Mouse (Mus musculus) CH12.LX (cell line): ENCODE data around the gene Rtcb. TPM values are rescaled to one million over a fixed set of nuclear protein-coding genes. Genes with fewer than 3 reads are reported as not detected.
A peak's percentile ranks its signal among the peaks of the same experiment; 100 is the strongest.

Experiments used
- DNase-seq: peaks from one replicate; pipeline ENCODE4 v3.0.0-alpha.2; 2013; ENCODE audit errors: extremely low read depth
- H3K27ac ChIP-seq: 2 replicates; pipeline ENCODE4 v1.5.1; 2012; ENCODE audit warnings: low read depth, mild to moderate bottlenecking, control low read depth, moderate library complexity; ENCODE audit not compliant: insufficient read depth
- H3K27me3 ChIP-seq: replicated peaks from 2 replicates; pipeline ENCODE3; 2012; ENCODE audit warnings: inconsistent platforms
- H3K36me3 ChIP-seq, 2 experiments: replicated peaks in 1 of 2; 2 replicates each; pipeline versions ENCODE3 to v1.6.1; 2012; ENCODE audit warnings: inconsistent platforms in 1 of 2, low read length in 1 of 2, mild to moderate bottlenecking in 1 of 2, mixed read lengths in 1 of 2, moderate library complexity in 1 of 2; ENCODE audit not compliant: control insufficient read depth in 1 of 2, insufficient read depth in 1 of 2
- H3K4me1 ChIP-seq, 2 experiments: 2 replicates each; pipeline ENCODE4 v1.6.1; 2012; ENCODE audit warnings: inconsistent platforms in 1 of 2, moderate library complexity in 1 of 2; ENCODE audit not compliant: insufficient read depth in 2 of 2, control insufficient read depth in 1 of 2
- H3K4me2 ChIP-seq: 2 replicates; pipeline ENCODE4 v1.6.1; 2012; ENCODE audit warnings: low read depth, mild to moderate bottlenecking, control low read depth; ENCODE audit not compliant: poor library complexity, insufficient read depth, severe bottlenecking
- H3K4me3 ChIP-seq, 3 experiments: fragments of 150-350 bp in 1 of 3; sonication (generic) in 1 of 3; replicated peaks in 1 of 3; 2 replicates each; pipeline versions ENCODE3 to v1.5.1; 2011 to 2012; ENCODE audit warnings: low read depth in 2 of 3, low read length in 2 of 3, mild to moderate bottlenecking in 2 of 3, moderate library complexity in 2 of 3, control low read depth in 1 of 3, improper control_type of control experiment in 1 of 3, inconsistent platforms in 1 of 3, mixed read lengths in 1 of 3; ENCODE audit not compliant: poor library complexity in 1 of 3
- H3K79me2 ChIP-seq: replicated peaks from 2 replicates; pipeline ENCODE4 v1.6.1; 2012; ENCODE audit warnings: mild to moderate bottlenecking, moderate library complexity; ENCODE audit not compliant: control insufficient read depth, poor library complexity, insufficient read depth, severe bottlenecking; ENCODE audit errors: extremely low read depth
- H3K9ac ChIP-seq: 2 replicates; pipeline ENCODE4 v1.6.1; 2012; ENCODE audit warnings: low read depth, mild to moderate bottlenecking, control low read depth, moderate library complexity; ENCODE audit not compliant: insufficient read depth
- H3K9me3 ChIP-seq: replicated peaks from 2 replicates; pipeline ENCODE3; 2012; ENCODE audit warnings: low read length, inconsistent platforms, mixed read lengths
- BHLHE40 ChIP-seq: IDR thresholded peaks from 2 replicates; pipeline ENCODE4 v1.6.1; 2011; ENCODE audit warnings: mild to moderate bottlenecking, low read depth, low read length, improper control_type of control experiment
- CHD2 ChIP-seq: IDR thresholded peaks from 2 replicates; pipeline ENCODE4 v1.6.1; 2011; ENCODE audit warnings: low read length, improper control_type of control experiment
- CTCF ChIP-seq, 2 experiments: IDR thresholded peaks in 1 of 2; conservative IDR thresholded peaks in 1 of 2; 2 replicates each; pipeline ENCODE4 v1.5.1; 2011 to 2012; ENCODE audit warnings: low read depth in 2 of 2, low read length in 2 of 2, improper control_type of control experiment in 1 of 2, inconsistent platforms in 1 of 2, mild to moderate bottlenecking in 1 of 2, moderate library complexity in 1 of 2
- E2F4 ChIP-seq: IDR thresholded peaks from 2 replicates; pipeline ENCODE4 v1.6.1; 2011; ENCODE audit warnings: low read depth, low read length, improper control_type of control experiment; ENCODE audit not compliant: insufficient replicate concordance
- ELF1 ChIP-seq: IDR thresholded peaks from 2 replicates; pipeline ENCODE4 v1.6.1; 2014; ENCODE audit warnings: low read depth, mild to moderate bottlenecking, inconsistent platforms, low read length, improper control_type of control experiment
- EP300 ChIP-seq: IDR thresholded peaks from 2 replicates; pipeline ENCODE4 v1.6.1; 2011; ENCODE audit warnings: low read length, improper control_type of control experiment
- ETS1 ChIP-seq: conservative IDR thresholded peaks from 2 replicates; pipeline ENCODE4 v1.6.1; 2012; ENCODE audit warnings: low read depth, mild to moderate bottlenecking, inconsistent platforms, low read length, improper control_type of control experiment, moderate library complexity
- GABPA ChIP-seq: IDR thresholded peaks from 2 replicates; pipeline ENCODE4 v1.6.1; 2012; ENCODE audit warnings: low read depth, low read length, improper control_type of control experiment, inconsistent platforms; ENCODE audit not compliant: insufficient replicate concordance
- HCFC1 ChIP-seq: IDR thresholded peaks from 2 replicates; pipeline ENCODE4 v1.6.1; 2012; ENCODE audit warnings: low read depth, mild to moderate bottlenecking, inconsistent platforms, low read length, improper control_type of control experiment
- IRF4 ChIP-seq: IDR thresholded peaks from 2 replicates; pipeline ENCODE4 v1.6.1; 2014; ENCODE audit warnings: low read depth, mild to moderate bottlenecking, inconsistent platforms, low read length, improper control_type of control experiment
- JUN ChIP-seq: IDR thresholded peaks from 2 replicates; pipeline ENCODE4 v1.6.1; 2011; ENCODE audit warnings: low read depth, mild to moderate bottlenecking, low read length, improper control_type of control experiment, moderate library complexity; ENCODE audit not compliant: insufficient read depth
- JUND ChIP-seq: conservative IDR thresholded peaks from 2 replicates; pipeline ENCODE4 v1.6.1; 2011; ENCODE audit warnings: low read depth, low read length, improper control_type of control experiment
- KAT2A ChIP-seq: IDR thresholded peaks from 2 replicates; pipeline ENCODE4 v1.6.1; 2012; ENCODE audit warnings: low read length, improper control_type of control experiment, inconsistent platforms; ENCODE audit not compliant: insufficient replicate concordance
- MAFK ChIP-seq: IDR thresholded peaks from 2 replicates; pipeline ENCODE4 v1.6.1; 2011; ENCODE audit warnings: low read length, improper control_type of control experiment; ENCODE audit not compliant: insufficient replicate concordance
- MAZ ChIP-seq: IDR thresholded peaks from 2 replicates; pipeline ENCODE4 v1.6.1; 2012; ENCODE audit warnings: low read depth, mild to moderate bottlenecking, inconsistent platforms, low read length, improper control_type of control experiment, moderate library complexity
- MEF2A ChIP-seq: IDR thresholded peaks from 2 replicates; pipeline ENCODE4 v1.6.1; 2014; ENCODE audit warnings: low read depth, mild to moderate bottlenecking, inconsistent platforms, low read length, improper control_type of control experiment, borderline replicate concordance
- MXI1 ChIP-seq: IDR thresholded peaks from 2 replicates; pipeline ENCODE4 v1.6.1; 2011; ENCODE audit warnings: mild to moderate bottlenecking, low read depth, low read length, improper control_type of control experiment
- MYC ChIP-seq: IDR thresholded peaks from 2 replicates; pipeline ENCODE4 v1.6.1; 2011; ENCODE audit warnings: low read depth, mild to moderate bottlenecking, improper control_type of control experiment, low read length
- NELFE ChIP-seq: IDR thresholded peaks from 2 replicates; pipeline ENCODE4 v1.6.1; 2011; ENCODE audit warnings: low read depth, low read length, improper control_type of control experiment
- NRF1 ChIP-seq: IDR thresholded peaks from 2 replicates; pipeline ENCODE4 v1.6.1; 2014; ENCODE audit warnings: low read depth, mild to moderate bottlenecking, inconsistent platforms, low read length, improper control_type of control experiment, moderate library complexity
- POLR2A ChIP-seq: IDR thresholded peaks from 2 replicates; pipeline ENCODE4 v1.6.1; 2011; ENCODE audit warnings: low read depth, mild to moderate bottlenecking, improper control_type of control experiment, low read length
- RAD21 ChIP-seq: IDR thresholded peaks from 2 replicates; pipeline ENCODE4 v1.6.1; 2011; ENCODE audit warnings: low read depth, mild to moderate bottlenecking, low read length, improper control_type of control experiment, moderate library complexity
- RCOR1 ChIP-seq: conservative IDR thresholded peaks from 2 replicates; pipeline ENCODE4 v1.6.1; 2012; ENCODE audit warnings: low read depth, mild to moderate bottlenecking, inconsistent platforms, low read length, improper control_type of control experiment
- SIN3A ChIP-seq: IDR thresholded peaks from 2 replicates; pipeline ENCODE4 v1.6.1; 2012; ENCODE audit warnings: low read length, improper control_type of control experiment, inconsistent platforms
- SMC3 ChIP-seq: IDR thresholded peaks from 2 replicates; pipeline ENCODE4 v1.6.1; 2011; ENCODE audit warnings: low read depth, low read length, improper control_type of control experiment
- TBP ChIP-seq: conservative IDR thresholded peaks from 2 replicates; pipeline ENCODE4 v1.6.1; 2011; ENCODE audit warnings: low read depth, low read length, improper control_type of control experiment
- TCF12 ChIP-seq: IDR thresholded peaks from 2 replicates; pipeline ENCODE4 v1.6.1; 2014; ENCODE audit warnings: low read depth, mild to moderate bottlenecking, inconsistent platforms, low read length, improper control_type of control experiment
- UBTF ChIP-seq: IDR thresholded peaks from 2 replicates; pipeline ENCODE4 v1.6.1; 2012; ENCODE audit warnings: low read depth, mild to moderate bottlenecking, inconsistent platforms, low read length, improper control_type of control experiment, moderate library complexity
- ZC3H11A ChIP-seq: IDR thresholded peaks from 2 replicates; pipeline ENCODE4 v1.6.1; 2012; ENCODE audit warnings: low read depth, mild to moderate bottlenecking, inconsistent platforms, low read length, improper control_type of control experiment
- ZNF384 ChIP-seq: IDR thresholded peaks from 2 replicates; pipeline ENCODE4 v1.6.1; 2012; ENCODE audit warnings: low read depth, low read length, improper control_type of control experiment, inconsistent platforms
- dilution Hi-C: fragments of 300-500 bp; cut with MboI; formaldehyde crosslinking; loops from 2 replicates; pipeline ENCODE4 v1.14.3; 2020; ENCODE audit warnings: low sequenced_read_pairs; ENCODE audit not compliant: extremely low pct_unique_long_range_greater_than_20kb, extremely low pct_ligation_motif_present
- in situ Hi-C: fragments of 300-500 bp; cut with MboI; formaldehyde crosslinking; loops from 3 replicates; pipeline ENCODE4 v1.14.3; 2019; ENCODE audit warnings: low sequenced_read_pairs, low pct_ligation_motif_present, low pct_unique_long_range_greater_than_20kb, mixed read lengths
- polyA plus RNA-seq: library from polyadenylated mRNA; unstranded; fragments of >175 nt; gene quantifications from 2 replicates; pipeline ENCODE4 v1.2.1, GENCODE M21; 2012; ENCODE audit warnings: low read depth; ENCODE audit not compliant: insufficient read length
- total RNA-seq, 2 experiments: library from RNA; depleted of rRNA; stranded (reverse); fragments of 300-350 nt in 1 of 2; fragments of >200 nt in 1 of 2; gene quantifications; 2 replicates each; pipeline ENCODE4 v1.2.3; 2012 to 2014

The Rtcb gene
- total and polyA plus RNA-seq, 3 experiments = 192 to 239 (median 225) TPM

DNA sequence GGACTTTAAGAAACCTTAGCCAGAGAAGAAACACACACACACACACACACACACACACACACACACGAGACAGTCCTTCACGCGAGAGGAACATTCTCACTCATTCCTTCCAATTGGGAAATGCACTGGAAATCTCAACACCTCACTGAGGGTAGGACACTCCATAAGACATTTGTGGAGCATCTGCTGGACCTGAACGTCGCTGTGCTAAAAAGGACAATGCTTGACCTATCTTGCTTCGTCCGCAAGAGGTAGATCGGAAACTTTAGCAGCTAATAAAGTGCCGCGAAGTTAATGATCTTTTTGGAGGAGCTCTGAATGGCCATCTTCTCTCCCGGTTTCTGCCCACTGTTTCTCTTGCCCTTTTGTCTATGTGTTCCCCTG, 28.4 kb downstream of the Rtcb start:
- Histone ChIP-seq H3K4me1 (peaks cover 8 to 25% of the 10 kb centered on the region in 2 experiments), H3K36me3 (no peaks in the 10 kb centered on the region), H3K27ac (no peak overlapping the region)
- in situ Hi-C loops = no loop called here
- TF ChIP-seq MEF2A (no peak), JUN (no peak)
- TF ChIP-seq, all 38 proteins: peak for 0
- H3K27me3 ChIP-seq = peaks cover 23% of the 10 kb centered on the region
- H3K4me2 ChIP-seq = peak overlapping the region; percentile 99
- dilution Hi-C loops = no loop called here
- no peak for DNase-seq
- H3K9me3 ChIP-seq = no peaks in the 10 kb centered on the region
- peak overlapping the region in 2 of 3 experiments; percentile 34 to 55 for H3K4me3 ChIP-seq
- no peaks in the 10 kb centered on the region for H3K79me2 ChIP-seq
- H3K9ac ChIP-seq = peak overlapping the region; percentile 69

DNA sequence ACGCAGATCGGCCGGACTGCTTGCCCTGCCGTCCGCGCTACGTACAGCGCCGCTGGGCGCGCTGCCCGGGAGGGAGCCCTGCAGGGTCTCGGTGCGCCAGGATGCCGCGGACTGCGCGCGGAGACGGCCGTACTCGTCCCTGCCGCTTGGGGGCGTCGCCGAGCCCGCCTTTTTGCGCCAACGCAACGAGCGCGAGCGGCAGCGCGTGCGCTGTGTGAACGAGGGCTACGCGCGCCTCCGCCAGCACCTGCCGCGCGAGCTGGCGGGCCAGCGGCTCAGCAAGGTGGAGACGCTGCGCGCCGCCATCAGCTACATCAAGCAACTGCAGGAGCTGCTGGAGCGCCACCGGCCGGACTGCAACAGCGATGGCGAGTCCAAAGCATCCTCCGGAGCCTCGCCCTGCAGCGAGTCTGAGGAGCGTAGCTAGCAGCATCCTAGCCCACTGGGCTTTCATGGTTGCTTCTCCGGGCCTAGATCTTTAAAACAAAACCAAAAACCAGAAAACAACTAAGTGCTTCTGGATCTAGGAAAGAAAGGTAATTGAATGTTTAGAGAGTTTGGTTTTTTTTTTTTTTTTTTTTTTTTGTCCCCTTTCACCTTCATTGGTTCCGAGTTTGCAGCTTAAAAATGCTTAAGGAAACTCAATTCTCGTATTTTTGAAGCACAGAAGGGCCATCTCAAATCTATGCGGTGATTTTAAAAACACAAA, 29.0 kb downstream of the Rtcb start:
- dilution Hi-C loops = no loop called here
- DNase-seq = peak; percentile 64
- Histone ChIP-seq H3K27ac (no peak overlapping the region), H3K36me3 (no peaks in the 10 kb centered on the region), H3K79me2 (no peaks in the 10 kb centered on the region), H3K27me3 (peaks cover 23% of the 10 kb centered on the region), H3K4me3 (peak overlapping the region; percentile 34 to 56 (median 36)), H3K9ac (peak overlapping the region; percentile 69; the same call in 1 of the 2 replicates), H3K9me3 (no peaks in the 10 kb centered on the region), H3K4me2 (peak overlapping the region; percentile 99), H3K4me1 (peaks cover 8 to 30% of the 10 kb centered on the region in 2 experiments)
- in situ Hi-C loops = no loop called here
- TF ChIP-seq NRF1 (peak; percentile 90), ZC3H11A (no peak), SMC3 (peak; percentile 31), JUN (no peak), EP300 (0 out of 2 replicates have a peak, but pooled peaks have one; percentile 20), CHD2 (no peak), POLR2A (peak; percentile 47; the same call in 1 of the 2 replicates), MEF2A (peak; percentile 41; the same call in 1 of the 2 replicates), E2F4 (peak; percentile 34; the same call in 1 of the 2 replicates), RAD21 (peak; percentile 27), TBP (no peak), IRF4 (0 out of 2 replicates have a peak, but pooled peaks have one; percentile 12), MXI1 (no peak; the same call in 1 of the 2 replicates), ELF1 (no peak), SIN3A (peak; percentile 45), CTCF (conservative IDR thresholded peaks at IDR 0.05 in 1 of 2, IDR thresholded peaks at IDR 0.05 in 1 of 2; ENCODE audit: low read depth in 2 of 2, low read length in 2 of 2) (peak in 1 of 2 experiments; percentile 66; a peak in 2 of 4 replicates), TCF12 (peak; percentile 53), ETS1 (no peak), GABPA (no peak), BHLHE40 (peak; percentile 51; the same call in 1 of the 2 replicates), KAT2A (no peak), HCFC1 (peak; percentile 15; the same call in 1 of the 2 replicates), RCOR1 (no peak), MYC (0 out of 2 replicates have a peak, but pooled peaks have one; percentile 49), NELFE (peak; percentile 55; the same call in 1 of the 2 replicates), MAZ (no peak), UBTF (peak; percentile 82; the same call in 1 of the 2 replicates), MAFK (no peak), JUND (no peak), ZNF384 (peak; percentile 78)
